Mouse (Mus musculus) liver, embryonic 12.5 days (tissue): ENCODE measurements around the gene Myt1l. TPM values are rescaled to one million over a fixed set of nuclear protein-coding genes. Genes with fewer than 3 reads are reported as not detected.

ENCODE experiments used
- ATAC-seq: fragments of 200-750 bp; cut with Nextera tagmentation; 2 replicates; pipeline ENCODE4 v1.8.0; 2017; ENCODE audit warnings: moderate number of reproducible peaks, mild to moderate bottlenecking, moderate library complexity
- H3K27ac ChIP-seq: fragments of 300-500 bp; sonication (generic); 2 replicates; pipeline ENCODE4 v1.5.1; 2016; ENCODE audit warnings: mild to moderate bottlenecking
- H3K27me3 ChIP-seq: fragments of 300-500 bp; sonication (generic); replicated peaks from 2 replicates; pipeline ENCODE4 v1.6.1; 2016; ENCODE audit warnings: mild to moderate bottlenecking, moderate library complexity
- H3K36me3 ChIP-seq: fragments of 300-500 bp; sonication (generic); 2 replicates; pipeline ENCODE4 v1.6.1; 2016; ENCODE audit warnings: mild to moderate bottlenecking, moderate library complexity
- H3K4me1 ChIP-seq: fragments of 300-500 bp; sonication (generic); 2 replicates; pipeline ENCODE4 v1.6.1; 2016
- H3K4me2 ChIP-seq: fragments of 300-500 bp; sonication (generic); 2 replicates; pipeline ENCODE4 v1.6.1; 2016; ENCODE audit warnings: mild to moderate bottlenecking, moderate library complexity
- H3K4me3 ChIP-seq: fragments of 300-500 bp; sonication (generic); 2 replicates; pipeline ENCODE4 v1.5.1; 2016; ENCODE audit warnings: mild to moderate bottlenecking, moderate library complexity
- H3K9ac ChIP-seq: fragments of 300-500 bp; sonication (generic); 2 replicates; pipeline ENCODE4 v1.6.1; 2016; ENCODE audit warnings: mild to moderate bottlenecking, moderate library complexity
- H3K9me3 ChIP-seq: fragments of 300-500 bp; sonication (generic); replicated peaks from 2 replicates; pipeline ENCODE4 v1.6.1; 2016; ENCODE audit warnings: mild to moderate bottlenecking, moderate library complexity
- WGBS: fragments of 180-500 bp; shearing (Covaris S2); methylation state at CpG from one replicate; pipeline ENCODE4 v1.1.7; 2016; ENCODE audit not compliant: insufficient replicate concordance; 5-methylcytosine and 5-hydroxymethylcytosine counted together
- polyA plus RNA-seq: library from polyadenylated mRNA; unstranded; fragments of >200 nt; fragmentation: Nextera tagmentation; extraction: Ambion mirVana; gene quantifications from 2 replicates; pipeline ENCODE4 v1.2.1, GENCODE M21; 2016

Myt1l gene
- polyA plus RNA-seq, 1 experiment from 2014 or later, result not detected

DNA sequence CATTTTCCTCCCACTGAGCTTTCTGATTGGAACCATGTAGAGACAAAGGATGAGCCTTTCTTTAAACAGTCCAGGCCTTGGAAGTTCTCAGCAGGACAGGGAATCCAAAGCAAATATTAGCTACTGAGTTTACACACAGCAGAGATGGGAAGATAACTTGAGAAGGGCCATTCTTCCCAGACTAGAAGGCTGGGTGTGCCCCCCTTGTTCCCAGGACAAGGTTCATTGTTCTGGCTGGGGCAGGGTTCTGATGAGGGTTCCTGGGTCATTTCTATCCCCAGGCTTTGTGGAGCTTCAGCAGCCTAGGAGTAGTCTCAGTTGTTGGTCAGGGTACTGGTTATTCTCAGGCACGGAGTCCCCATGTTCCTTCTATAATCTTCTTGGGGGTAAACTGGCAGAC is 432.9 kb downstream of the Myt1l start:
- Histone ChIP-seq H3K4me1 (no peaks in the 10 kb centered on the region), H3K27me3 (no peaks in the 10 kb centered on the region), H3K9me3 (no peaks in the 10 kb centered on the region), H3K9ac (no peak overlapping the region), H3K4me2 (no peak overlapping the region), H3K4me3 (no peak overlapping the region), H3K36me3 (no peaks in the 10 kb centered on the region), H3K27ac (no peak overlapping the region)
- WGBS, result 44% methylated on average over 1 of the region's 1 CpGs
- ATAC-seq, result no peak

DNA sequence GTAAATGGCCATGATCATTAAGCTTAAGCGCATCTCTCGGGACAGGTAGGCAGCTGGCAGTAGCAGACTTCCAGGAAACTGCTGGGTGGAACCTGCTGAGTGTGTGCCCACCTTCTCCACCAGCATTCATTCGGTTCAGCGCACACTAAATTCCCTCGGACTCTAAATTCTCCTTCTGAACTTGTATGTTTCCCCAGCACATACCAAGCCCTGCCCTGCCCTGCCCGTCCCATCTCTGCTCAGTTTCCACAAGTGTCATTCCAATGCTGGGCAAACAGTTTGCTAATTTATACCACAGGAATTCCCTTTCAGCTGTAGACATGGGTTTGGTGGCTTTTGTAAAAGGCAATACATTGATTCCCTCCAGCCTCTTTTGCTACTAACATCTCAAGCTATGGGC is 436.8 kb downstream of the Myt1l start:
- Histone ChIP-seq H3K4me3 (no peak overlapping the region), H3K4me1 (no peaks in the 10 kb centered on the region), H3K36me3 (no peaks in the 10 kb centered on the region), H3K4me2 (no peak overlapping the region), H3K27me3 (no peaks in the 10 kb centered on the region), H3K27ac (no peak overlapping the region), H3K9ac (no peak overlapping the region), H3K9me3 (no peaks in the 10 kb centered on the region)
- 79% methylated on average over 6 of the region's 6 CpGs for WGBS
- ATAC-seq, result no peak

DNA sequence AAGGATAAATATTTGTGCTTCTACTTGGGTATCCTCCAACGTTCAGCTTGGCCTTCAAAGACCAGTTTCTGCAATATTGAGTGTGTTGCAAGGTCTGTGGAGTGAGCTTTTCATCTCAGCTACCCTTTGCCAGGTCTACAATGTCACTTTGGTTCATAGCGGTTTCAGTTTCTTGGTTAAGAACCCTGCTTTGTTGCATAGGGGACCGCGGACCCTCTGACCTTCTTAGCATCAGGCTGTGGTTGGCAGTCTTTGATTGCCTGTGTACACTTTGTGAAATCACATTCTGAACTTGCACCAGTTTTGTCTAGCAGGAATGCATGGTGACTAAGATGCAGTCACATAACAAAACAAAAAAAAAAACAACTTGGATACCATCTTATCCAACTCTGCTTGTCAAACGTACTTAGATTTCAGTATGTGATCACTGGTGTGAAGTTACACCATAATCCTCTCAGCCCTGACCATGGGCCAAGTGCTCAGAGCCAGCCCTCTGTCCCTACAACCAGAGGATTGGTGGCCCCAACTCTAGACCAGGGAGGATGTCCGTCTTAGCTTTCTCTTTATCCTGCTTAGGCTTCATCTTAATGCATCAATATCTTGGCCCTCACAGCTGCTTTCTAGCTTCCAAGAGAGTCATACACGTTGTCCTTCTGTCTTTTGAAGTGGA is 443.7 kb downstream of the Myt1l start:
- no peak overlapping the region for H3K9ac ChIP-seq
- no peak overlapping the region for H3K4me3 ChIP-seq
- H3K36me3 ChIP-seq, result no peaks in the 10 kb centered on the region
- no peaks in the 10 kb centered on the region for H3K27me3 ChIP-seq
- WGBS, result 67% methylated on average over 7 of the region's 7 CpGs
- H3K4me2 ChIP-seq, result no peak overlapping the region
- H3K27ac ChIP-seq, result no peak overlapping the region
- ATAC-seq, result no peak
- H3K4me1 ChIP-seq, result no peaks in the 10 kb centered on the region
- no peaks in the 10 kb centered on the region for H3K9me3 ChIP-seq

DNA sequence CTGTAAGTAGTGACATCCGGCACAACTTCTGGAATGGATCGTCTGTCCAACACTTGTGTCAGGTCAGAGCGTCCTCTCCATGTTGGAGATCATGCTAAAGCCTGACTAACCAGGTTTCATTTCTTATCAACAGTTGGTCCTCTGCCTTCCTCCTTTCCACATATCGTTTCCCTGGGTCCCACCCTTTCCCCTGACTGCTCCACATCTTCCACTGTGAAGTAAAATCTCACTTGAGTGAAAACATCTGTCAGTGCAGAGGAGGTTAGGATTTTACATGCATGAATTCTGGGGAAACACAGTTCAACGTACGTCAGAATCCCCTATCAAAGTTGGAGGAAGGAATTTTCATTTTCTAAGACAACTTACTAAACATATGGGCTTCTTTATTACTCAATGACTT is 444.3 kb downstream of the Myt1l start:
- Histone ChIP-seq H3K9me3 (no peaks in the 10 kb centered on the region), H3K4me2 (no peak overlapping the region), H3K27ac (no peak overlapping the region), H3K27me3 (no peaks in the 10 kb centered on the region), H3K4me3 (no peak overlapping the region), H3K4me1 (no peaks in the 10 kb centered on the region), H3K36me3 (no peaks in the 10 kb centered on the region), H3K9ac (no peak overlapping the region)
- no peak for ATAC-seq
- WGBS, result 60% methylated on average over 6 of the region's 6 CpGs
